Mouse (Mus musculus) embryonic facial prominence, embryonic 14.5 days (tissue): ENCODE data around the gene Peli2. TPM values are rescaled to one million over a fixed set of nuclear protein-coding genes. Genes with fewer than 3 reads are reported as not detected.

ENCODE experiments used
- ATAC-seq: fragments of 200-750 bp; cut with Nextera tagmentation; 2 replicates; pipeline ENCODE4 v1.8.0; 2017; ENCODE audit warnings: low read depth, moderate number of reproducible peaks, moderate TSS enrichment
- DNase-seq: peaks from one replicate; pipeline ENCODE4 v3.0.0-alpha.2; 2015; ENCODE audit warnings: low spot score
- H3K27ac ChIP-seq: fragments of 300-500 bp; sonication (generic); replicated peaks from 2 replicates; pipeline ENCODE4 v1.5.1; 2014; ENCODE audit warnings: low read depth, mild to moderate bottlenecking, low read length, moderate library complexity
- H3K27me3 ChIP-seq: fragments of 300-500 bp; sonication (generic); replicated peaks from 2 replicates; pipeline ENCODE4 v1.6.1; 2014; ENCODE audit warnings: low read length; ENCODE audit not compliant: control insufficient read depth, insufficient read depth
- H3K36me3 ChIP-seq: fragments of 300-500 bp; sonication (generic); 2 replicates; pipeline ENCODE4 v1.6.1; 2014; ENCODE audit warnings: low read length, mixed read lengths; ENCODE audit not compliant: control insufficient read depth, insufficient read depth
- H3K4me1 ChIP-seq: fragments of 300-500 bp; sonication (generic); 2 replicates; pipeline ENCODE4 v1.6.1; 2014; ENCODE audit warnings: antibody characterized with exemption, low read length; ENCODE audit not compliant: control insufficient read depth, insufficient read depth
- H3K4me2 ChIP-seq: fragments of 300-500 bp; sonication (generic); 2 replicates; pipeline ENCODE4 v1.6.1; 2014; ENCODE audit warnings: low read depth, mild to moderate bottlenecking, low read length, moderate library complexity, mixed read lengths
- H3K4me3 ChIP-seq: fragments of 300-500 bp; sonication (generic); 2 replicates; pipeline ENCODE4 v1.5.1; 2014; ENCODE audit warnings: low read depth, mild to moderate bottlenecking, low read length
- H3K9ac ChIP-seq: fragments of 300-500 bp; sonication (generic); 2 replicates; pipeline ENCODE4 v1.6.1; 2014; ENCODE audit warnings: low read depth, mild to moderate bottlenecking, low read length, moderate library complexity, mixed read lengths
- H3K9me3 ChIP-seq: fragments of 300-500 bp; sonication (generic); 2 replicates; pipeline ENCODE4 v1.6.1; 2016; ENCODE audit warnings: low read length; ENCODE audit not compliant: control insufficient read depth
- WGBS: fragments of 180-500 bp; shearing (Covaris S2); extraction: QIAGEN DNeasy Blood & Tissue Kit; methylation state at CpG from one replicate; pipeline ENCODE4 v1.1.7; 2014; 5-methylcytosine and 5-hydroxymethylcytosine counted together
- polyA plus RNA-seq: library from polyadenylated mRNA; unstranded; fragments of >200 nt; fragmentation: Nextera tagmentation; extraction: Ambion mirVana; gene quantifications from 2 replicates; pipeline ENCODE4 v1.2.1, GENCODE M21; 2014

The Peli2 gene
- polyA plus RNA-seq, 1 experiment from 2014 or later = 5.5 TPM

DNA sequence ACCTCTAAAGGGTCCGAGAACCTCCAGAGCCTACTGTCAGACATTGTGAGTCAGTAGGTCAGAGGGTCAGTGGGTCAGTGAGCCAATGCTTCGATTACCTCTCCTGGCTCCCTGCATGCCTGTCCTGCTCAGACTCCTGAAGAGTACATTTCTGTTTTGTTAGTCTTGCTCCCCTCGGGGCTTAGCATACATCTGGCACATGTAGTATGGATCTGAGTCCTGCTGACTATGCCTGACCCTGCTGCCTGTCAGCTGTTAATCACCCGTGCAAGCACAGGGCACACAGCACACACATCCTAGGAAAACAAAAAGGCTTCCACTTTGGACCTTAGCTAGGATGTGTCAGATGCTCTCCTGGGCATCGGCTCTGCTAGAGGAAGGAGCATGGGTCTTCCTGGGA is 134.7 kb downstream of the Peli2 start:
- no peaks in the 10 kb centered on the region for H3K4me1 ChIP-seq
- ATAC-seq = no peak
- H3K9ac ChIP-seq = no peak overlapping the region
- no peak overlapping the region for H3K27ac ChIP-seq
- 0 out of 2 replicates have a peak, but pooled peaks cover 4% of the 10 kb centered on the region for H3K36me3 ChIP-seq
- H3K4me2 ChIP-seq = no peak overlapping the region
- DNase-seq = no peak
- no peaks in the 10 kb centered on the region for H3K27me3 ChIP-seq
- H3K9me3 ChIP-seq = no peaks in the 10 kb centered on the region
- 43% methylated on average over 5 of the region's 5 CpGs for WGBS
- H3K4me3 ChIP-seq = no peak overlapping the region

- H3K27me3 ChIP-seq = no peaks in the 10 kb centered on the region
- DNase-seq = no peak
- 71% methylated on average over 7 of the region's 7 CpGs for WGBS
- no peaks in the 10 kb centered on the region for H3K4me1 ChIP-seq
- no peak overlapping the region for H3K27ac ChIP-seq
- H3K36me3 ChIP-seq = 0 out of 2 replicates have a peak, but pooled peaks cover 4% of the 10 kb centered on the region
- no peaks in the 10 kb centered on the region for H3K9me3 ChIP-seq
- no peak overlapping the region for H3K4me2 ChIP-seq
- no peak overlapping the region for H3K9ac ChIP-seq
- no peak overlapping the region for H3K4me3 ChIP-seq
- no peak for ATAC-seq
These were observed 137.1 kb downstream of the Peli2 start for GRCm38 (mm10) chr14:48257759-48258158.

DNA sequence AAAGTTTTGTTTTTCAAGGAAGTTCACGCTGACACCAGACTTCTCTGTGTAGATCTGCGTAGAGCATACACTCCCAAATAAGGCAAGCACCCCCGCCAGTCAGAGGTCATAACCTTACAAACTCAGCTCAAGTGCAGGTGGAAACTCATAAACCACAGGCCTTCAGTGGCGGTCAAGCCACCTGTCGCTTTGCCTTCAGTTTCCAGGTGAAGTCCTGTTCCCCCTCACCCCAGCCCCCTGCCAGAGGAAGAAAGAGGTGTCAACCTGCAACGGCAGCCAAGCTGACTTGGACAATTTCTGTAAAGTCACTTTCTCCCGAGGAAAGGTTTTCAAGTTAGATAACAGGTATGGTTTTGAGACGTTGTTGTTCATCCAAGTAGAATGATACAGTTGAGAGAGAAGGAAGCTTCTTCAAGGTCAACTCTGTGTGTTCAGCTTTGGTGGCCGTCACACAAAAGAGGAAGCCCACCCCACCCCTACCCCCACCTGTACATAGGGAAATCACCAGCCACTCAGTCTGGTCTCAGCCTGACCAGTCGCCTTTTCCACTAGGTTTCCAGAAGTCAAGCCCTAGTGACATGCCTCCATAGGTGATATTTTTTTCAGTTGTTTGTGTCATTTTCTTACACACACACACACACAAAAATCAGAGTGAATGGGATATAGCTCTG is 138.2 kb downstream of the Peli2 start:
- Histone ChIP-seq H3K9ac (no peak overlapping the region), H3K27ac (no peak overlapping the region), H3K9me3 (no peaks in the 10 kb centered on the region), H3K4me1 (no peaks in the 10 kb centered on the region), H3K27me3 (no peaks in the 10 kb centered on the region), H3K4me3 (no peak overlapping the region), H3K36me3 (0 out of 2 replicates have a peak, but pooled peaks cover 4% of the 10 kb centered on the region), H3K4me2 (no peak overlapping the region)
- DNase-seq (no peak), ATAC-seq (no peak)
- WGBS = 83% methylated on average over 10 of the region's 10 CpGs

GRCm38 (mm10) chr14:48263146-48263545 is 142.5 kb downstream of the Peli2 start:
- 83% methylated on average over 4 of the region's 4 CpGs for WGBS

DNA sequence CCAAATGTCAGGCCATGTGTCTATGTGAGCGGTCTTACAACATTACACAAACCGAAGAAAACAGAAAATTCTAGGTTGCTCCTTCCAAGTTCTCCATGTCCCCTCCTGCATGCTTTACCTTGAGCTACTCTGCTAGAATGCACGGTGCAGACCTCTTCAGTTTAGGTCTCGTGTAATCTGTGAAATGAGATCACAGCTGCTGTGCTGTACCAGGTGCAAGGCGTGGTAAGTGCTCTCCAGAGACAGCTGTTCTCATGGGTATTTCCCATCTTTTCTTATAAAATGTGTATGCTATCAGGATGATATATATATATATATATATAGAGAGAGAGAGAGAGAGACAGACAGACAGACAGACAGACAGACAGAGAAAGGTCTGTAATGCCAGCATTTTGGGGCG is 146.1 kb downstream of the Peli2 start:
- Histone ChIP-seq H3K27me3 (no peaks in the 10 kb centered on the region), H3K4me3 (no peak overlapping the region)

More at GRCm38 (mm10) chr14:48263146-48263545, 142.5 kb downstream of the Peli2 start:
- Histone ChIP-seq H3K4me3 (no peak overlapping the region), H3K9ac (no peak overlapping the region), H3K9me3 (no peaks in the 10 kb centered on the region), H3K4me2 (no peak overlapping the region), H3K27me3 (no peaks in the 10 kb centered on the region), H3K4me1 (no peaks in the 10 kb centered on the region), H3K36me3 (no peaks in the 10 kb centered on the region), H3K27ac (no peak overlapping the region)
- ATAC-seq (no peak), DNase-seq (no peak)

GRCm38 (mm10) chr14:48278291-48278690 is 157.7 kb downstream of the Peli2 start:
- H3K4me3 ChIP-seq = no peak overlapping the region
- 48% methylated on average over 1 of the region's 1 CpGs for WGBS
- H3K27me3 ChIP-seq = no peaks in the 10 kb centered on the region
- no peaks in the 10 kb centered on the region for H3K36me3 ChIP-seq
- no peak for ATAC-seq
- no peak overlapping the region for H3K4me2 ChIP-seq
- no peaks in the 10 kb centered on the region for H3K9me3 ChIP-seq
- DNase-seq = peak; percentile 22
- H3K9ac ChIP-seq = no peak overlapping the region
- peaks cover 3% of the 10 kb centered on the region; the same call in 1 of the 2 replicates for H3K4me1 ChIP-seq
- no peak overlapping the region for H3K27ac ChIP-seq

More for the DNA sequence above, 146.1 kb downstream of the Peli2 start:
- Histone ChIP-seq H3K4me1 (no peaks in the 10 kb centered on the region), H3K4me2 (no peak overlapping the region), H3K9me3 (no peaks in the 10 kb centered on the region), H3K9ac (no peak overlapping the region), H3K36me3 (no peaks in the 10 kb centered on the region), H3K27ac (no peak overlapping the region)
- DNase-seq (no peak), ATAC-seq (no peak)
- WGBS = 79% methylated on average over 6 of the region's 6 CpGs

DNA sequence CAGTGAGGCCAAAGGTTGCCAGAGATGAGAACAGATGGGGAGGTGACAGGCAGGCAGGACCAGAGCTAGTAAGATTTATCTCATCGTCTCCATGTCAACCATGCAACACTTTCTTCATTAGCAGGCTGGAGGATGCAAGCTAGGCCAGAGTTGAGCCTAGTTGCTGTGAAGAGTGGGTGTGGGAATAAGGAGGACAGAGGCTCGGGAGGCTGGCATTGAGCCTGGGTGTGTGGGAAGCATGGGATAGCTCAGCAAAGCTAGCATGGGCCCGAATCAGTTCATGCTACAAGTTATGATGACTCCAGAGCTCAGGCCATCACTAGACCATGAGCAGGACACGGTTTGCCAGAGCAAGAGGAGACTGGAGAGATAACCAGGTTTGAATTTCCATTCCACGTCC is 166.3 kb downstream of the Peli2 start:
- Histone ChIP-seq H3K4me3 (no peak overlapping the region), H3K27me3 (no peaks in the 10 kb centered on the region), H3K27ac (no peak overlapping the region), H3K4me1 (no peaks in the 10 kb centered on the region), H3K36me3 (no peaks in the 10 kb centered on the region), H3K9me3 (no peaks in the 10 kb centered on the region), H3K9ac (no peak overlapping the region), H3K4me2 (no peak overlapping the region)
- ATAC-seq (no peak), DNase-seq (no peak)
- WGBS = 87% methylated on average over 5 of the region's 5 CpGs

- Histone ChIP-seq H3K36me3 (no peaks in the 10 kb centered on the region), H3K4me2 (no peak overlapping the region), H3K4me3 (no peak overlapping the region), H3K27me3 (no peaks in the 10 kb centered on the region), H3K4me1 (no peaks in the 10 kb centered on the region), H3K9ac (no peak overlapping the region), H3K27ac (no peak overlapping the region), H3K9me3 (no peaks in the 10 kb centered on the region)
- DNase-seq = no peak
- WGBS = 85% methylated on average over 4 of the region's 4 CpGs
- no peak for ATAC-seq
These were observed 167.0 kb downstream of the Peli2 start for GRCm38 (mm10) chr14:48287581-48287980.

GRCm38 (mm10) chr14:48288600-48288999 is 168.0 kb downstream of the Peli2 start:
- Histone ChIP-seq H3K4me3 (no peak overlapping the region), H3K27me3 (no peaks in the 10 kb centered on the region), H3K36me3 (no peaks in the 10 kb centered on the region), H3K4me2 (no peak overlapping the region), H3K4me1 (no peaks in the 10 kb centered on the region), H3K9me3 (no peaks in the 10 kb centered on the region), H3K9ac (no peak overlapping the region), H3K27ac (no peak overlapping the region)
- no peak for ATAC-seq
- 88% methylated on average over 2 of the region's 2 CpGs for WGBS
- no peak for DNase-seq
